ENCODE assay signal across 25 mouse cellular contexts in genomic region chr12:108349026-108349425, GRCm38 (mm10). TPM values are rescaled to one million over a fixed set of nuclear protein-coding genes. Genes with fewer than 3 reads are reported as not detected.
DNase-seq lines count a peak whose midpoint lies in the region; ATAC-seq and TF ChIP-seq lines count a peak whose summit lies in the region.
"Had no signal": no experiment of that assay in that cellular context is flagged by ENCODE, and none has a peak within 500 bp of the region (broad histone marks: within the 10 kb centered on the region; RNA-seq: fewer than 3 reads in every experiment).

No protein-coding gene starts in this region.

- ATAC-seq in forebrain, postnatal 0 days, result peak; percentile 40; the same call in 1 of the 2 replicates
- no peak for ATAC-seq in forebrain, embryonic 15.5 days (replicated peaks)
- ATAC-seq in midbrain, embryonic 11.5 days (ENCODE audit: low FRiP score), result no peak
- ATAC-seq: CD4-positive, CD25-positive, alpha-beta regulatory T cell, adult 4 months; forebrain, embryonic 13.5 days; liver, embryonic 12.5 days had no signal

- no peak overlapping the region for H3K9ac ChIP-seq in forebrain, postnatal 0 days
- H3K9ac ChIP-seq in forebrain, embryonic 15.5 days (replicated peaks), result no peak overlapping the region
- no peak overlapping the region for H3K9ac ChIP-seq in midbrain, embryonic 11.5 days (ENCODE audit: low read length)
- H3K9ac ChIP-seq: forebrain, embryonic 13.5 days; hindbrain, embryonic 14.5 days; limb, embryonic 13.5 days; liver, embryonic 12.5 days; lung, embryonic 15.5 days; midbrain, embryonic 12.5 days; stomach, embryonic 15.5 days had no signal

- no peak for TF ChIP-seq CTCF in forebrain, postnatal 0 days (IDR thresholded peaks at IDR 0.05; ENCODE audit: low read depth)

- 46% methylated on average over 5 of the region's 5 CpGs for WGBS in forebrain, postnatal 0 days
- WGBS in forebrain, embryonic 15.5 days, result 53% methylated on average over 5 of the region's 5 CpGs
- WGBS in midbrain, embryonic 11.5 days, result 76% methylated on average over 5 of the region's 5 CpGs
- 77% methylated on average over 5 of the region's 5 CpGs for WGBS in midbrain, embryonic 10.5 days

- no peaks in the 10 kb centered on the region for H3K27me3 ChIP-seq in forebrain, postnatal 0 days (ENCODE audit: insufficient read depth, low read length)
- no peaks in the 10 kb centered on the region; the same call in 1 of the 2 replicates for H3K27me3 ChIP-seq in forebrain, embryonic 15.5 days
- H3K27me3 ChIP-seq in midbrain, embryonic 11.5 days (ENCODE audit: control insufficient read depth, insufficient read depth, low read length), result peaks cover 23% of the 10 kb centered on the region
- H3K27me3 ChIP-seq in midbrain, embryonic 10.5 days (ENCODE audit: low read depth, poor library complexity, severe bottlenecking), result peaks cover 53% of the 10 kb centered on the region

- H3K9me3 ChIP-seq in forebrain, postnatal 0 days (ENCODE audit: low read length), result no peaks in the 10 kb centered on the region
- H3K9me3 ChIP-seq in forebrain, embryonic 15.5 days, result no peaks in the 10 kb centered on the region
- no peaks in the 10 kb centered on the region for H3K9me3 ChIP-seq in midbrain, embryonic 11.5 days (ENCODE audit: control insufficient read depth, low read length)
- no peaks in the 10 kb centered on the region for H3K9me3 ChIP-seq in midbrain, embryonic 10.5 days (replicated peaks)
- H3K9me3 ChIP-seq: forebrain, embryonic 13.5 days; limb, embryonic 13.5 days; liver, embryonic 12.5 days; lung, embryonic 15.5 days; midbrain, embryonic 12.5 days; stomach, embryonic 15.5 days had no signal

- H3K4me1 ChIP-seq in forebrain, postnatal 0 days (ENCODE audit: insufficient read depth), result no peaks in the 10 kb centered on the region; the same call in 1 of the 2 replicates
- H3K4me1 ChIP-seq in forebrain, embryonic 15.5 days, result peaks cover 7% of the 10 kb centered on the region; the same call in 1 of the 2 replicates
- H3K4me1 ChIP-seq in midbrain, embryonic 11.5 days (ENCODE audit: control insufficient read depth, insufficient read depth, low read length), result peaks cover 5% of the 10 kb centered on the region
- H3K4me1 ChIP-seq in midbrain, embryonic 10.5 days, result peaks cover 16% of the 10 kb centered on the region
- H3K4me1 ChIP-seq: liver, embryonic 12.5 days had no signal

- no peak overlapping the region for H3K27ac ChIP-seq in forebrain, postnatal 0 days (ENCODE audit: low read depth, low read length)
- H3K27ac ChIP-seq in forebrain, embryonic 15.5 days (replicated peaks), result no peak overlapping the region
- no peak overlapping the region for H3K27ac ChIP-seq in midbrain, embryonic 11.5 days (ENCODE audit: low read depth, low read length)
- H3K27ac ChIP-seq in midbrain, embryonic 10.5 days (replicated peaks), result no peak overlapping the region
- H3K27ac ChIP-seq: forebrain, embryonic 13.5 days; heart, adult 2 months; hindbrain, embryonic 14.5 days; limb, embryonic 13.5 days; liver, embryonic 12.5 days; lung, embryonic 15.5 days; midbrain, embryonic 12.5 days; stomach, embryonic 15.5 days had no signal

- DNase-seq in forebrain, postnatal 0 days, result peak; percentile 27
- peak; percentile 49 for DNase-seq in layer of hippocampus, adult 11-12 months (ENCODE audit: low spot score)
- DNase-seq in layer of hippocampus, adult 9-10 months (ENCODE audit: low spot score), result no peak
- peak; percentile 69 for DNase-seq in midbrain, embryonic 11.5 days (ENCODE audit: low spot score, missing footprints)
- DNase-seq in midbrain, embryonic 10.5 days (ENCODE audit: low spot score), result no peak
- DNase-seq in layer of hippocampus, adult 9-11 months, result peak; percentile 61
- no peak for DNase-seq in retina, embryonic 14.5 days (ENCODE audit: low spot score)
- DNase-seq: adrenal gland, postnatal 36 days; cerebellum, adult 11-12 months; cerebellum, postnatal 25 days; gastrocnemius, postnatal 25 days; heart, postnatal 36 days; kidney, adult 8-10 months; kidney, postnatal 14 days; thymus, postnatal 36 days had no signal

- no peaks in the 10 kb centered on the region; the same call in 1 of the 2 replicates for H3K36me3 ChIP-seq in forebrain, postnatal 0 days (ENCODE audit: insufficient read depth)
- H3K36me3 ChIP-seq in forebrain, embryonic 15.5 days, result no peaks in the 10 kb centered on the region
- H3K36me3 ChIP-seq in midbrain, embryonic 11.5 days (ENCODE audit: control insufficient read depth, insufficient read depth, low read length), result no peaks in the 10 kb centered on the region
- no peaks in the 10 kb centered on the region for H3K36me3 ChIP-seq in midbrain, embryonic 10.5 days
- H3K36me3 ChIP-seq: limb, embryonic 13.5 days; liver, embryonic 12.5 days; lung, embryonic 15.5 days; midbrain, embryonic 12.5 days; stomach, embryonic 15.5 days had no signal

- no peak overlapping the region for H3K4me3 ChIP-seq in forebrain, postnatal 0 days (ENCODE audit: low read depth, low read length)
- no peak overlapping the region for H3K4me3 ChIP-seq in forebrain, embryonic 15.5 days
- no peak overlapping the region for H3K4me3 ChIP-seq in midbrain, embryonic 11.5 days (ENCODE audit: low read depth, low read length)
- H3K4me3 ChIP-seq in midbrain, embryonic 10.5 days, result no peak overlapping the region
- H3K4me3 ChIP-seq: forebrain, embryonic 13.5 days; heart, adult 2 months; limb, embryonic 13.5 days; liver, embryonic 12.5 days; lung, embryonic 15.5 days; midbrain, embryonic 12.5 days; stomach, embryonic 15.5 days had no signal

- H3K4me2 ChIP-seq in forebrain, postnatal 0 days (ENCODE audit: low read depth), result no peak overlapping the region
- no peak overlapping the region for H3K4me2 ChIP-seq in forebrain, embryonic 15.5 days (replicated peaks)
- H3K4me2 ChIP-seq in midbrain, embryonic 11.5 days, result no peak overlapping the region
- H3K4me2 ChIP-seq: forebrain, embryonic 13.5 days; hindbrain, embryonic 14.5 days; limb, embryonic 13.5 days; liver, embryonic 12.5 days; lung, embryonic 15.5 days; midbrain, embryonic 12.5 days; stomach, embryonic 15.5 days had no signal

RNA-seq across cellular contexts. Expression of gene Cyp46a1, which starts 14.8 kb away (rescaled TPM):
- 30.4 and 34.9 TPM in 2 replicates for total RNA-seq in forebrain, postnatal 0 days (2014; rRNA removed)
- polyA plus RNA-seq in forebrain, postnatal 0 days (2015; fragmentation: Nextera tagmentation; extraction: Ambion mirVana), result 41.8 and 49.6 TPM in 2 replicates
- 19.8 and 22.6 TPM in 2 replicates for polyA plus RNA-seq in forebrain, embryonic 15.5 days (2015; fragmentation: Nextera tagmentation; extraction: Ambion mirVana)
- 8.6 and 10.2 TPM in 2 replicates for polyA plus RNA-seq in midbrain, embryonic 11.5 days (2014; fragmentation: Nextera tagmentation; extraction: Ambion mirVana)
- 17.5 and 19.4 TPM in 2 replicates for polyA plus RNA-seq in midbrain, embryonic 10.5 days (2016; fragmentation: Nextera tagmentation; extraction: Ambion mirVana)
- polyA plus RNA-seq: CD4-positive, CD25-positive, alpha-beta regulatory T cell, adult 4 months had no signal

RNA-seq across cellular contexts. Expression of gene Eml1, which starts 21.7 kb away (rescaled TPM):
- 69.1 and 82.9 TPM in 2 replicates for total RNA-seq in forebrain, postnatal 0 days (2014; rRNA removed)
- 42.8 and 43.5 TPM in 2 replicates for polyA plus RNA-seq in forebrain, postnatal 0 days (2015; fragmentation: Nextera tagmentation; extraction: Ambion mirVana)
- polyA plus RNA-seq in forebrain, embryonic 15.5 days (2015; fragmentation: Nextera tagmentation; extraction: Ambion mirVana), result 58.6 and 65.7 TPM in 2 replicates
- polyA plus RNA-seq in midbrain, embryonic 11.5 days (2014; fragmentation: Nextera tagmentation; extraction: Ambion mirVana), result 108 and 111 TPM in 2 replicates
- 121 and 123 TPM in 2 replicates for polyA plus RNA-seq in midbrain, embryonic 10.5 days (2016; fragmentation: Nextera tagmentation; extraction: Ambion mirVana)

RNA-seq across cellular contexts. Expression of gene Hhipl1, which starts 43.0 kb away (rescaled TPM):
- 3.9 and 5.2 TPM in 2 replicates for total RNA-seq in forebrain, postnatal 0 days (2014; rRNA removed)
- 1.1 and 1.5 TPM in 2 replicates for polyA plus RNA-seq in forebrain, postnatal 0 days (2015; fragmentation: Nextera tagmentation; extraction: Ambion mirVana)
- polyA plus RNA-seq in forebrain, embryonic 15.5 days (2015; fragmentation: Nextera tagmentation; extraction: Ambion mirVana), result 1.8 and 1.9 TPM in 2 replicates
- 2.7 and 3.5 TPM in 2 replicates for polyA plus RNA-seq in midbrain, embryonic 11.5 days (2014; fragmentation: Nextera tagmentation; extraction: Ambion mirVana)
- 3.7 and 5.1 TPM in 2 replicates for polyA plus RNA-seq in midbrain, embryonic 10.5 days (2016; fragmentation: Nextera tagmentation; extraction: Ambion mirVana)
- polyA plus RNA-seq: CD4-positive, CD25-positive, alpha-beta regulatory T cell, adult 4 months had no signal

Comparison
In these comparisons a context has a peak if more than half of its experiments do, and no peak if none do; other contexts are left out.
1. DNase-seq: peak in forebrain, postnatal 0 days (single experiment), layer of hippocampus, adult 11-12 months (single experiment), midbrain, embryonic 11.5 days (single experiment) and layer of hippocampus, adult 9-11 months (single experiment); none in layer of hippocampus, adult 9-10 months (single experiment), midbrain, embryonic 10.5 days (single experiment) and retina, embryonic 14.5 days (single experiment).